Mouse (Mus musculus) heart, adult 2 months (tissue): ENCODE data around the gene Katnal1. TPM values are rescaled to one million over a fixed set of nuclear protein-coding genes. Genes with fewer than 3 reads are reported as not detected.

Source experiments
- DNase-seq, 2 experiments: peaks; one replicate each; pipeline ENCODE4 v3.0.0; 2021
- H3K27ac ChIP-seq: fragments of 200-600 bp; 2 replicates; pipeline ENCODE4 v1.8.1; 2022
- H3K27me3 ChIP-seq: fragments of 200-500 bp; 2 replicates; pipeline ENCODE4 v1.6.1; 2012; ENCODE audit warnings: mild to moderate bottlenecking, low read length, inconsistent platforms, mixed read lengths; ENCODE audit not compliant: control insufficient read depth, insufficient read depth
- H3K36me3 ChIP-seq: fragments of 200-500 bp; 2 replicates; pipeline ENCODE4 v1.6.1; 2012; ENCODE audit warnings: low read length, inconsistent platforms; ENCODE audit not compliant: control insufficient read depth, insufficient read depth
- H3K4me1 ChIP-seq: fragments of 200-500 bp; 2 replicates; pipeline ENCODE4 v1.6.1; 2011; ENCODE audit warnings: low read length; ENCODE audit not compliant: control insufficient read depth, insufficient read depth
- H3K4me3 ChIP-seq: fragments of 200-600 bp; 2 replicates; pipeline ENCODE4 v1.8.1; 2022
- H3K79me2 ChIP-seq: fragments of 200-500 bp; replicated peaks from 2 replicates; pipeline ENCODE4 v1.6.1; 2012; ENCODE audit warnings: mild to moderate bottlenecking, inconsistent platforms, low read length, moderate library complexity, mixed read lengths; ENCODE audit not compliant: control insufficient read depth, insufficient read depth
- H3K9ac ChIP-seq: fragments of 200-500 bp; 2 replicates; pipeline ENCODE4 v1.6.1; 2012; ENCODE audit warnings: low read depth, mild to moderate bottlenecking, control low read depth, inconsistent platforms, low read length, mixed read lengths
- CTCF ChIP-seq: fragments of 200-600 bp; IDR thresholded peaks from 2 replicates; pipeline ENCODE4 v1.8.1; 2022; ENCODE audit warnings: antibody characterized with exemption, mild to moderate bottlenecking, moderate library complexity
- EP300 ChIP-seq: fragments of 200-500 bp; IDR thresholded peaks from 2 replicates; pipeline ENCODE4 v1.6.1; 2011; ENCODE audit warnings: low read depth, low read length, control low read depth; ENCODE audit not compliant: insufficient read depth
- POLR2A ChIP-seq: fragments of 200-500 bp; IDR thresholded peaks from 2 replicates; pipeline ENCODE4 v1.6.1; 2011; ENCODE audit warnings: mild to moderate bottlenecking, low read depth, low read length, control low read depth; ENCODE audit not compliant: insufficient read depth
- WGBS: fragments of 180-500 bp; shearing (Covaris S2); methylation state at CpG from one replicate; pipeline ENCODE4 v1.1.7; 2018; 5-methylcytosine and 5-hydroxymethylcytosine counted together
- intact Hi-C: fragments of 180-260 bp; cut with DNase I; formaldehyde crosslinking; loops from one replicate; pipeline ENCODE4 v1.15.1; 2025
- polyA plus RNA-seq: library from polyadenylated mRNA; depleted of rRNA; stranded (reverse); fragments of >200 nt; gene quantifications from 2 replicates; pipeline ENCODE4 v1.2.3, GENCODE M21; 2012; rRNA removed
- total RNA-seq, 2 experiments: library from RNA; stranded (reverse); gene quantifications; 2 replicates each; pipeline ENCODE4 v1.2.3; 2021

The Katnal1 gene
- total and polyA plus RNA-seq, 3 experiments, result 4.8 to 10.4 (median 9.5) TPM

- 94% methylated on average over 5 of the region's 5 CpGs for WGBS
- intact Hi-C loops, result no loop called here
- no peaks in the 10 kb centered on the region for H3K79me2 ChIP-seq
Measured at GRCm38 (mm10) chr5:148847032-148847431, 82.1 kb downstream of the Katnal1 start.

GRCm38 (mm10) chr5:148837069-148837468 is 92.1 kb downstream of the Katnal1 start:
- H3K4me3 ChIP-seq, result no peak overlapping the region
- no peak for DNase-seq
- intact Hi-C loops, result no loop called here
- no peak for TF ChIP-seq EP300
- no peak for TF ChIP-seq CTCF
- TF ChIP-seq POLR2A, result no peak
- no peaks in the 10 kb centered on the region for H3K4me1 ChIP-seq
- H3K36me3 ChIP-seq, result no peaks in the 10 kb centered on the region
- H3K27ac ChIP-seq, result no peak overlapping the region
- H3K9ac ChIP-seq, result no peak overlapping the region
- 0 out of 2 replicates have a peak, but pooled peaks cover 1% of the 10 kb centered on the region for H3K27me3 ChIP-seq
- no peaks in the 10 kb centered on the region for H3K79me2 ChIP-seq
- 35% methylated on average over 8 of the region's 8 CpGs for WGBS

More at GRCm38 (mm10) chr5:148847032-148847431, 82.1 kb downstream of the Katnal1 start:
- no peak for DNase-seq
- H3K27me3 ChIP-seq, result no peaks in the 10 kb centered on the region
- no peak for TF ChIP-seq EP300
- TF ChIP-seq CTCF, result peak; percentile 24
- H3K4me1 ChIP-seq, result no peaks in the 10 kb centered on the region
- no peak overlapping the region for H3K27ac ChIP-seq
- no peak overlapping the region for H3K4me3 ChIP-seq
- H3K36me3 ChIP-seq, result no peaks in the 10 kb centered on the region
- H3K9ac ChIP-seq, result no peak overlapping the region

GRCm38 (mm10) chr5:148831596-148832257 is 97.4 kb downstream of the Katnal1 start:
- DNase-seq, result peak; percentile 69 to 79
- TF ChIP-seq EP300 (no peak), CTCF (peak; percentile 92)
- Histone ChIP-seq H3K79me2 (no peaks in the 10 kb centered on the region), H3K9ac (no peak overlapping the region), H3K36me3 (no peaks in the 10 kb centered on the region), H3K4me1 (no peaks in the 10 kb centered on the region), H3K27me3 (0 out of 2 replicates have a peak, but pooled peaks cover 1% of the 10 kb centered on the region), H3K27ac (no peak overlapping the region), H3K4me3 (peak overlapping the region; percentile 42)
- intact Hi-C loops, result loop anchor here (1.0 kb wide), 1 partner anchor 19 kb away; no protein-coding TSS in a partner anchor
- 5% methylated on average over 23 of the region's 23 CpGs for WGBS

- intact Hi-C loops, result loop anchor here (1.0 kb wide), 1 partner anchor 19 kb away; no protein-coding TSS in a partner anchor
- WGBS, result 11% methylated on average over 9 of the region's 9 CpGs
- Histone ChIP-seq H3K4me3 (peak overlapping the region; percentile 42), H3K27me3 (0 out of 2 replicates have a peak, but pooled peaks cover 1% of the 10 kb centered on the region), H3K4me1 (no peaks in the 10 kb centered on the region), H3K9ac (peak overlapping the region; percentile 52), H3K36me3 (no peaks in the 10 kb centered on the region), H3K27ac (no peak overlapping the region), H3K79me2 (no peaks in the 10 kb centered on the region)
- TF ChIP-seq EP300, result no peak
- TF ChIP-seq CTCF, result no peak
- TF ChIP-seq POLR2A, result no peak
- peak; percentile 27 to 39 for DNase-seq
Measured at GRCm38 (mm10) chr5:148831141-148831547, 98.0 kb downstream of the Katnal1 start.

GRCm38 (mm10) chr5:148825732-148826131 is 103.4 kb downstream of the Katnal1 start:
- no peaks in the 10 kb centered on the region for H3K79me2 ChIP-seq
- no peak for DNase-seq
- H3K27me3 ChIP-seq, result no peaks in the 10 kb centered on the region
- H3K4me3 ChIP-seq, result no peak overlapping the region
- 83% methylated on average over 7 of the region's 7 CpGs for WGBS
- H3K27ac ChIP-seq, result no peak overlapping the region
- no peaks in the 10 kb centered on the region for H3K36me3 ChIP-seq
- no peak overlapping the region for H3K9ac ChIP-seq
- intact Hi-C loops, result no loop called here
- H3K4me1 ChIP-seq, result no peaks in the 10 kb centered on the region
- TF ChIP-seq CTCF (no peak), EP300 (no peak), POLR2A (no peak)

- H3K4me1 ChIP-seq, result 0 out of 2 replicates have a peak, but pooled peaks cover 1% of the 10 kb centered on the region
- H3K9ac ChIP-seq, result no peak overlapping the region
- H3K4me3 ChIP-seq, result no peak overlapping the region
- H3K27ac ChIP-seq, result no peak overlapping the region
- no peaks in the 10 kb centered on the region for H3K27me3 ChIP-seq
- intact Hi-C loops, result no loop called here
- H3K36me3 ChIP-seq, result no peaks in the 10 kb centered on the region
- 81% methylated on average over 13 of the region's 13 CpGs for WGBS
- no peak for DNase-seq
- TF ChIP-seq POLR2A (no peak), CTCF (no peak), EP300 (no peak)
- H3K79me2 ChIP-seq, result no peaks in the 10 kb centered on the region
Measured at GRCm38 (mm10) chr5:148822772-148823171, 106.3 kb downstream of the Katnal1 start.

Other genes with a start within 250 kb of the Katnal1 start
- 1 to 10 TPM; 5.7 to 5.9 TPM for gene Gm42791, start 65.8 kb upstream of the Katnal1 start, total RNA-seq
- gene Gm42791, start 65.8 kb upstream of the Katnal1 start, polyA plus RNA-seq, result not detected in 2 replicates